Mouse (Mus musculus) left cerebral cortex, postnatal 25 days (tissue): ENCODE results near the gene Kif2a. TPM values are rescaled to one million over a fixed set of nuclear protein-coding genes. Genes with fewer than 3 reads are reported as not detected.
A peak's percentile ranks its signal among the peaks of the same experiment; 100 is the strongest.

ENCODE experiments used
- DNase-seq, 2 experiments: peaks; one replicate each; pipeline ENCODE4 v3.0.0; 2022; ENCODE audit warnings: low spot score in 2 of 2, mixed read lengths in 1 of 2
- intact Hi-C: fragments of 180-260 bp; cut with DNase I; formaldehyde crosslinking; loops from one replicate; pipeline ENCODE4 v1.15.1; 2025
- total RNA-seq, 2 experiments: library from RNA; stranded (reverse); gene quantifications; 2 replicates each; pipeline ENCODE4 v1.2.3; 2021

The Kif2a gene
- 100 to 1,000 TPM in 1 of 2 experiments, 10 to 100 TPM in 1; 97.7 to 111 TPM for total RNA-seq

GRCm38 (mm10) chr13:107021461-107022265 lies at the start of gene Kif2a:
Gene Kif2a, minus strand, starts transcription at chr13:107022126.
- intact Hi-C loops = loop anchor here (5.0 kb wide), 1 partner anchor 81 kb away; no protein-coding TSS in a partner anchor
- DNase-seq = peak; percentile 49 to 61

DNA sequence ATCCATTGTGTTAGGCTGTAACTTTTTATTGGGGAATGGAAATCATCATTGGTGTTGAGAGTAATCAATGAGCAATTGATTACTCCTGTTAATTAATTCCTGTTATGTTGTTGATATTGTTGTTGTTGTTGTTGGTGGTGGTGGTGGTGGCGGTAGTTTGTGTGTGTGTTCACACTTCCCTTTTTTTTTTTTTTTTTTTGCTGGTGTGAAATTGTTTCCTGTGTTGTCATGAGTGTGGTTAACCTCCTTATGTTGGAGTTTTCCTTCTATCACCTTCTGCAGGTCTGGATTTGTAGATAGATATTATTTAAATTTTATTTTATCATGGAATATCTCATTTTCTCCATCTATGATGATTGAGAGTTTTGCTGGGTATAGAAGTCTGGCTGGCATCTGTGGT lies 47.1 kb upstream of the Kif2a start:
- no peak for DNase-seq
- intact Hi-C loops = no loop called here

GRCm38 (mm10) chr13:107065098-107065855 lies 43.4 kb upstream of the Kif2a start:
- intact Hi-C loops = no loop called here
- no peak for DNase-seq

GRCm38 (mm10) chr13:107064263-107064662 lies 42.3 kb upstream of the Kif2a start:
- no peak for DNase-seq
- intact Hi-C loops = no loop called here

DNA sequence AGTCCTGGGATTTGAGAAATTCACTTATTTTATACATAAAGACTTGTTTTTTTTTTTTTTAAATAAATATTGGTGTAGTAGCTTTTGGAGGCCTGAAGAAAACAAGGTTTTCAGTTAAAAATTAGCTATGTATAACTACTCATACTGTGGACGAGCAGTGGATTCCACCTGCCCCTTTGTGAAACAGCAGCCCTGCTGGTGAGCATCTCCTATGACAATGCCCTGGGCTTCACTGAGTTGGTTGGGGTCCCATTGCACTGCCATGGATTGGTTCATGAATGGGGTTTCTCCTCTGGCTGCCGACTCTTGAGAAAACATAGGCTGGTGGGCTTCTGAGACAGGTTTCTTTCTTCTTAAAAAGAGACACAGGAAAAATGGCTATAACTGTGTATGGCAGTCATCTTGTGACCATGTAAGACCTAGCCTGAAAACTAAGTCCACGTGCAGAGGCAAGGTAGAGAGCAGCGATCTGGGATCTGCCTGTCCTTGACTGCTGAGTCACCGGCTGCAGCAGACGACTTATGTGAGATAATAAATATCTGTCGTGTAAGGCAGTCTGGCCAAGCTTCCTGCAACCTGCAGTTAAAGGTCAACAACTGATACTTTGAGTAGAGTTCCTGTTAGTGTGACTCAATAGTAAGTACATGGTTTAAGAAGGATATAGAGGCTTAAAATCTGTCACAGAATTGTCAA lies 41.3 kb upstream of the Kif2a start:
- intact Hi-C loops = no loop called here
- no peak for DNase-seq

DNA sequence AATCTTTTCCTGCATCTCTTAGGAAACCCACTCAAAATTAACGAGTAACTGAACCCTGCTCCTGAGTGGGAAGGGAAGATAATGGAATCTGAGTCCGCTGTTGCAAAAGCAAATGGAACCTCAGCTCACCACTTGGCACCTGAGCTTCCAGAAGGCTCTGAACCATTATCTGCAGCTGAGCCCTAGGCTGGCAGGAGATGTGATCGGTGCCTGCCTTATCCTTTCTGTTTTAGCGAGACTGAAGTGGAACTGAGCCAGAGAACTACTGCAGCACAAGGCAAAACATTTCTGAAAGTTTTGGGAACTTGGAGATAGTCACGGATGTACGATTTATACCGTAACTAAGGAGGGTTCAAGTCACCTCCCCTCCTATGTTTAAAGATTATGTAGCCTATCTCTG lies 38.2 kb upstream of the Kif2a start:
- no peak for DNase-seq
- intact Hi-C loops = no loop called here

- intact Hi-C loops = no loop called here
- peak in 1 of 2 experiments; percentile 23 for DNase-seq
Measured at GRCm38 (mm10) chr13:107059460-107059859, 37.5 kb upstream of the Kif2a start.

- intact Hi-C loops = no loop called here
- no peak for DNase-seq
Measured at GRCm38 (mm10) chr13:107056318-107056717, 34.4 kb upstream of the Kif2a start.

GRCm38 (mm10) chr13:107054496-107054895 lies 32.6 kb upstream of the Kif2a start:
- intact Hi-C loops = no loop called here
- DNase-seq = no peak

- no peak for DNase-seq
- intact Hi-C loops = no loop called here
Measured at GRCm38 (mm10) chr13:107051342-107051741, 29.4 kb upstream of the Kif2a start.

DNA sequence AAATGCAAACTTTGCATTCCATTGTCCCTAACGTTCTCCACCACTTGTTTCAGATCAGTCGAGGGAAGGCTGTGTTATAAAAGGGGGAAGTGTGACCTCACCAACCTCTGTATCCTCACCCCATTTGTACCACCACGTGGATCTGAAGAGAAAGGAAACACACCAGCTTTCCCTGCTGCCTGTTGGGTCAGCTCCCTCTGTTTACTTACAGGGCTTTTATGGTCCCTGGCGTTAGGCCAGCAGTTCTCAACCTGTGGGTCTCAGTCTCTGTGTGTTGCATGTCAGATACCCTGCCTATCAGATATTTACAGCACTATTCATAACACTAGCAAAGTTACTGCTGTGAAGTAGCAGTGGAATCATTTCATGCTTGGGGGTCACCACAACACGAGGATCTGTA lies 22.3 kb upstream of the Kif2a start:
- DNase-seq = no peak
- intact Hi-C loops = no loop called here

DNA sequence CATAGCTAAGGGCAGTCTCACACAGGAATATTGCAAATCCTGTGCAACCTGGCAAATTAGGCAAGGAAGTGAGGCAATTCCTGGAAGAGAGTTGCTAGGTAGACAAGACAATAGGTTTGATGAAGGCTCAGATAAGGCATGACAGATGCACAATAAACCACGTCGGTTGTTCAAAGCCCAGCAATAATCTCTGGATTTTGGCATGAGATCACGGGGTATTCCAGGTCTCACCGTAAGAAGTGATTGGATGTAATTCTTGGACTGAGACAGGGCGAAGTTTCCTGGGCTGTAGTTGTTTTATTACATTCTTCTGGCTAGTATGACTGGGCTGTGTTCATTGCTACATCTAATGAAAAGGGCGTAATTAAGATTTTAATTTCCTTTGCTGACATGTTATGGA lies 20.6 kb upstream of the Kif2a start:
- intact Hi-C loops = no loop called here

GRCm38 (mm10) chr13:107039493-107039892 lies 17.6 kb upstream of the Kif2a start:
- no peak for DNase-seq
- intact Hi-C loops = no loop called here

More for the DNA sequence above, 20.6 kb upstream of the Kif2a start:
- no peak for DNase-seq

GRCm38 (mm10) chr13:107038346-107038745 lies 16.4 kb upstream of the Kif2a start:
- no peak for DNase-seq
- intact Hi-C loops = no loop called here

DNA sequence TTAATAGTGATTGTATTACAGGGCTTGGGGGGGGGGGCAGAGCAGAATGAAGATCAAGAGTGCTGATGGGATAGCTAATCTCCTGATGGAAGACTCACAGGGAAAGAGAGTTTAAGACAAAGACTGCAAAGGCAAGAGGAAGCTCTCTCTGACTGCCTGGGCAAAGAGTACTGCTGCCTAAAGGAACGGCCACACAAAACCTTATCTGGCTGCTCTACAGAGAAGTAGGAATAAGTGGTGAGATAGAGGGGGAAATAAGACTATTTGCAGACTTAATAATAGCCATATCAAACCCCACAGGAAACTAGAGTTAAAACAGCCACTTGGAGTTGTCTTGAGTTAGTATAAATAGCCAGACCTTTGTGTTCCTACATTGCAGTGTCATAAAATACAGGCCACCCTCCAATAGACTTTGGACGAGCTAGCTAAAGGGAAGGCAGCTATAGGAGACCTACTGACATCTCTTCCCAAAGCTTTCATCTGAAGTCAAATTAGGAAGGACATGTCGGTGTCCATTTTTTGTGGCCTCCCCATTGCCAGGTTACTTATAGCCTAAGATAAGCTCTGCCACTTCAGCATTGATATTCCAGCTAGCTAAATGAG lies 13.7 kb upstream of the Kif2a start:
- intact Hi-C loops = no loop called here
- no peak for DNase-seq

DNA sequence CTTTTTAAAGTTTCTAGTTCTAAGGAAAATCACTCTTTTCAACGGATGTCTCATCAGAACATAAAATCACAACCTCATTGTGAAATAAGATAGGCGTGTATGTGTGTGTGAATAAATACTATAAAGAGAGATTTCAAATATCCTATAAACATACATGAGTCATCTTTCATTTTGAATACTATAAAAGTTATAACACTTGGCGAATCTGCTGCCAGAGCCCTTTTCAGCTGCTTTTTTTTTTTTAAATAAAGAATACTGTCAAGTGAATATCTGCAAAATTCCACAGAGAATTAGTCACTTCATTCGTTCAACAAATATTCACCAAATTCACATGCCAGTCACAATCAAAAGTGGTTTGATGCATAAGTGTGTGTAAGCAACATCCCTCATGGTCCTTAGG lies 13.2 kb upstream of the Kif2a start:
- no peak for DNase-seq
- intact Hi-C loops = no loop called here

- DNase-seq = no peak
Measured at GRCm38 (mm10) chr13:107034028-107034920, 12.3 kb upstream of the Kif2a start.

GRCm38 (mm10) chr13:107031228-107031627 lies 9.3 kb upstream of the Kif2a start:
- intact Hi-C loops = no loop called here

More at GRCm38 (mm10) chr13:107034028-107034920, 12.3 kb upstream of the Kif2a start:
- intact Hi-C loops = no loop called here

DNA sequence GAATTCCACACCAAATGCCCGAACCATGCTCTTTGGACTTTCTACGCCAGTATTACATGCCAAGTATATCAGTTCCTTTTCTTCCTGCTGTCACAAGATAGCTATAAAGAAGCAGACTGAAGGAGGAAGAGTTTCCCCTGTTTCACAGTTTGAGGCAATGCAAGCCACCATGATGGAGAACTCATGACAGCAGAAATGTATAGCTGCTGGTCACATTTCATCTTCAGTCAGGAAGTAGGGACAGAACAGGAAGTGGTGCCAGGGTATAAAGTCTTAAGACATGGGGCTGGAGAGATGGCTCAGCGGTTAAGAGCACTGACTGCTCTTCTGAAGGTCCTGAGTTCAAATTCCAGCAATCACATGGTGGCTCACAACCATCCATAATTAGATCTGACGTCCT lies 5.3 kb upstream of the Kif2a start:
- intact Hi-C loops = no loop called here
- no peak for DNase-seq

More at GRCm38 (mm10) chr13:107031228-107031627, 9.3 kb upstream of the Kif2a start:
- no peak for DNase-seq
